Mouse (Mus musculus) ES-CJ7 (cell line): ENCODE measurements around the gene Echdc2.

ENCODE experiments used
- DNase-seq: peaks from one replicate; pipeline ENCODE4 v3.0.0; 2011; ENCODE audit warnings: low read depth, low spot score

The Echdc2 gene

DNA sequence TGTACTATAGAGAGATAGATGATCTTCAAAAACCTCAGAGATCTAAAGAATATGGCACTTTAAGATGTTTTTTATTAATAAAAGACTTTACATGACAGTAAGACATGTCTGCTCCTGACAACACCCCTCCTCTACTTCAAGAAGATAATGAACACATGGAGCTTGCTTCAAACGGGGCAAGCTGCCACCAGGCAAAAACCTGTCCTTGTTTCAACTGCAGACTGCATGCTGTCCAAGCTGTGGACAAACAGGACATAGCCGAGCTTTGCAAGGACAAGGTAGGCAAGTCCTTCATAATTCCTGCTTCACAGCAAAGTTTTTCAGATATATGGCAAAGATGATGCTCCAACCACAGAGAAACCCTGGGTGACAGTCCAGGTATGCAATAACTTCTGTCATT is 34.0 kb downstream of the Echdc2 start:
- DNase-seq: no peak

GRCm38 (mm10) chr4:108204629-108205028 is 39.4 kb downstream of the Echdc2 start:
- DNase-seq: no peak

DNA sequence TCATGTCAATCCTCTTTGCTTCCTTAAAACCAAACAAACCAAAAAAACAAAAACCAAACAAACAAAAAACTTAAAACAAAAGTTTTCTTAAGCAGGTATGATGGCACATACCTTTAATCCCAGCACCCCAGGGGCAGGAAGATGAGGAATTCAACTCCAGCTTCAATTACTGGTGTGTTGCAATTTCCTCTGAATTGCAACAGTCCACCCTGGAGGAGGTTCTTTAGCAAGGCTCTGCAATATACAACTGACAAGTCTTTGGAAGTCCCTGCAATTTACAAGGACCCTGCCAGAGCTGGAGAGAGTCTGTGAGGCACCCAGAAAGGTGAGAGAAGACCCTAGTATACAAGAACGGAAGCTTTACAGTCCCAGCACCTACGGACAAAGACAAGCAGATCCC is 47.8 kb downstream of the Echdc2 start:
- no peak for DNase-seq

- DNase-seq: peak; percentile 80
Measured at GRCm38 (mm10) chr4:108217332-108218179, 52.3 kb downstream of the Echdc2 start, which contains the start of gene Zyg11a. Zyg11a (minus strand) TSS chr4:108218048.

DNA sequence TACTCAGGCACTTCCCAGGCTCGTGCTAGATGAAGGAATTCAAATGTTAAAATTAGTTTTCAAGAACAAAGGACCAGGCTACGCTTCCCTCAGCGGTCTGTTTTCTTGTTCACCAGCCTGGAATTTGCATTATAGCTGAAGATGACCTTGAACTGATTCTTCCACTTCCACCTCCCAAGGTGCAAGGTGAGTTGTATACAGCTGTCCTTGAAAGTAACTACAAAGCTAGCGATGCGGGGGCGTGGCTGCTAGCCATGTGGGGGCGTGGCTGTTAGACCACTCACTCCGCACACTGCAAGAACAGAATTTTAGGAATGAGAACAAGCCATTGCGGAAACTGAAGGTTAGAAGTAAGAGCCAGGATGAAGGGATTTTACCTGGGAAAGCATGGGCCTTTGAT is 53.8 kb downstream of the Echdc2 start:
- peak; percentile 99 for DNase-seq

GRCm38 (mm10) chr4:108222507-108222906 is 57.3 kb downstream of the Echdc2 start:
- no peak for DNase-seq

DNA sequence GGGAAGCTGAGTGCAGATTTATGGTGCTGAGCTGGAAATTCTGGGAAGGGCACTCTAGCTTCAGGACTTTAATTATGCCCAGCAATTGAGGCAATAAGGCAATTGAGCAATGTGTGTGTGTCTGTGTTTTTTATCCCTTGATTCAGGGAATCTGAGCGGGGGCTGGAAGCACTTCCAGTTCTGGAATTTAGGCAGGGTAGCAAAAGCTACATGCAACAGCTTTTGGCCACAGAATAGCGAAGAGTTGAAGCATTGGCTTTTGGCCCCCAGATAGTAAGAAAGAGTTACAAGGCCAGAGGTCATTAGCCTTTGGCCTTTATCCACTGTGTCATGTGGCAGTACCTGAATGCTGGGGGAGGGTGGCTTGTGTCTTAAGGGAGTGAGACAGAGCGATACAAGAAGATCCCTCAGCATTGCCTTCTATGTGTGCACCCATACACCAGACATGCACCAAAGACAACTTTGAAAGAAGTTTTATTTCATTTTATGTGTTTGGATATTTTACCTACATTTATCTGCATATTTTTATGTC is 60.2 kb downstream of the Echdc2 start:
- no peak for DNase-seq
